Mouse (Mus musculus) small intestine, adult 2 months (tissue): ENCODE measurements at regions not wholly inside any gene's neighbourhood (a gene's known extent, or its start where the extent isn't known, plus 50 kb on each side); places are given as distances from the start of the nearest gene placed in this dataset.

ENCODE experiments used
- CTCF ChIP-seq: fragments of 200-500 bp; IDR thresholded peaks from 2 replicates; pipeline ENCODE4 v1.5.1; 2012; ENCODE audit warnings: low read depth, mild to moderate bottlenecking, control low read depth, inconsistent platforms, low read length, moderate library complexity, mixed read lengths; ENCODE audit not compliant: insufficient replicate concordance, insufficient read length; ENCODE audit errors: extremely low read depth
- POLR2A ChIP-seq: fragments of 200-500 bp; IDR thresholded peaks from 2 replicates; pipeline ENCODE4 v1.6.1; 2012; ENCODE audit warnings: low read depth, mild to moderate bottlenecking, control low read depth, inconsistent platforms, low read length, moderate library complexity

DNA sequence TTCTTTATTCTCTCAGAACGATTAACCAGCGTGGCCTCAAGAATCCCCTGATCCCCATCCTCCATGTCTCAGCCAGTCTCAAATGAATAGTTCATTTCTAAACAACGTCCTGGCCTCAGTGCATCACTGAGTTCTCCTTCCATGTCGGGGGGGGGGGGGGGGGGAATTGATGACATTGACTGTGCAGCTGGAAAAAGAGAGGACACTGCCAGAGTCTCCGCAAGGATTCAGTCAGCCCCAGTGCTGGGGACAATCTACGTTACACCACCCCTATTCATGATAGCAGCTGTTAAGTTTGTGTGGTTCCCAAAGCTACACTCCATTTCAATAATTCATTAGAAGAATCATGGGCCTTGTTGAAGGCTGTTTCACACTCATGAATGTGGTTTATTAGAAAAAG, 108.9 kb downstream of the Erv3 start:
- TF ChIP-seq CTCF: no peak
- no peak for TF ChIP-seq POLR2A
